Mouse (Mus musculus): ENCODE measurements around the gene Ppih.

DNA sequence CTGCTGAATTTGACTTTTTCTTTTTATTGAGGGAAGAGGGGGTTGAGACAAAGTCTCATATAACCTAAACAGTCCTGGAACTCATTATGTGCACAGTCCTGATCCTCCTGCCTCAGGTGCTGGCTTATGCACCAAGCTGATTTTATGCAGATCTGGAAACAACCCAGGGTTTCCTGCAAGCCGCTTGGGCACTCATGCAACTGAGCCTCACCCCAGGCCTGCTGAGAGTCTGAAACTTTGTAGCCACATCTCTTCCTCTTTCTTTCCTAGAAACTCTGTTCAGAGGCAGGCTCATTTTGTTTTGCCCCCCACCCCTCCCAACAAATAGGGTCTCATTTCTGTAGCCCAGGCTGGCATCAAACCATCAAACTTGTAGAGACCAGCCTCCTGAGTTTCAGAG, 6.6 kb downstream of the Ppih start:
- TF ChIP-seq CTCF (IDR thresholded peaks at IDR 0.05; ENCODE audit: borderline replicate concordance, insufficient read depth, low read length) (no peak), POLR2A (IDR thresholded peaks at IDR 0.05; ENCODE audit: low read depth, low read length) (no peak)

Measured in embryonic fibroblast, embryonic 13.5 days (primary cell).